Mouse (Mus musculus) olfactory bulb, adult 2 months (tissue): Measurements from ENCODE around the gene Ssh1. TPM values are rescaled to one million over a fixed set of nuclear protein-coding genes. Genes with fewer than 3 reads are reported as not detected.

Experiments used
- H3K27ac ChIP-seq: fragments of 200-500 bp; 2 replicates; pipeline ENCODE4 v1.5.1; 2012; ENCODE audit warnings: low read depth, low read length; ENCODE audit not compliant: insufficient read depth
- H3K4me1 ChIP-seq: fragments of 200-500 bp; 2 replicates; pipeline ENCODE4 v1.6.1; 2012; ENCODE audit warnings: low read length; ENCODE audit not compliant: control insufficient read depth, insufficient read depth
- H3K4me3 ChIP-seq: fragments of 200-500 bp; 2 replicates; pipeline ENCODE4 v1.5.1; 2012; ENCODE audit warnings: mild to moderate bottlenecking, low read depth, low read length, moderate library complexity; ENCODE audit not compliant: insufficient read depth
- CTCF ChIP-seq: fragments of 200-500 bp; IDR thresholded peaks from 2 replicates; pipeline ENCODE4 v1.5.1; 2012; ENCODE audit warnings: low read depth, mild to moderate bottlenecking, low read length, moderate library complexity; ENCODE audit not compliant: insufficient read depth
- POLR2A ChIP-seq: fragments of 200-500 bp; IDR thresholded peaks from 2 replicates; pipeline ENCODE4 v1.6.1; 2012; ENCODE audit warnings: mild to moderate bottlenecking, low read depth, low read length, moderate library complexity; ENCODE audit not compliant: insufficient read depth
- WGBS: fragments of 180-500 bp; shearing (Covaris S2); methylation state at CpG from one replicate; pipeline ENCODE4 v1.1.7; 2018; 5-methylcytosine and 5-hydroxymethylcytosine counted together
- polyA plus RNA-seq: library from polyadenylated mRNA; stranded (reverse); fragments of >200 nt; gene quantifications from 2 replicates; pipeline ENCODE4 v1.2.4, GENCODE M21; 2012; ENCODE audit warnings: low replicate concordance; ENCODE audit not compliant: missing spikeins, insufficient read depth, insufficient read length

Ssh1 gene
- polyA plus RNA-seq, 1 experiment = not detected

- TF ChIP-seq CTCF (no peak), POLR2A (no peak)
- WGBS = 86% methylated on average over 12 of the region's 12 CpGs
- Histone ChIP-seq H3K4me3 (no peak overlapping the region), H3K27ac (no peak overlapping the region), H3K4me1 (peaks cover 13% of the 10 kb centered on the region)
These were observed 34.4 kb upstream of the Ssh1 start for GRCm38 (mm10) chr5:114028111-114028510.

DNA sequence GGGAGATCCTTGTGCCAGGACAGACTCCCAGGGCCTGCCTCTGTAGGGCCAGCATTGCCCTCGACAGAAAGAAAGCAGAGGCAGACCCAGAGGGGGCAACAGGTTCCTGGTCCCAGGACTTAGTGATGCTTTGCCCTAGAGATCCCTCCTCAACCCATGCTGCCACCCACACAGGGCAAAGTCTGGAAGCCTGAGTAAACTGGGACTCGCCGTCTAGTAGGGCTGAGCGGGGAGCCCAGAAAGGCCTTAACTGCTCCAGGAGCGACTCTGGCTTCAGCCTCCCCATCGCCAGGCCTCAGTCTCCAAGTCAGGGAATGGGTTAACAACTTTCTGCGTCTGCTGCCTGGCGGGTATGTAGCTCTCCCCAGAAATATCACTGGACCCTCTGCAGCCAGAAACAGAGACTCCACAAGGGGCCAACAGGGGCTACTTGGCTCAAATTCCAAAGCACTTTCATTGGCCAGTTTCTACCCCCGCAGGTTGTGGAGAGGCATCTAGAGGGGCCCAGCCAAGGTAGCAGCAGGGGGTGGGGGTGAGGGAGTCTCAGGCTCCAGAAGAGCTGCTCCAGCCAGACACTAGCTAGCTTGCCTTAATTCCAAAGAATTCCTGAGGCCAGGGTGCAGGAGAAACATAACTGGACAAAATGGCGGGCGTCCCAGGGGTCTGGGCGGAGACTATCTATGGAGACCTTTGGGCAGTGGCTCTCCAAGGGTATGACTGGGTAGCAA is 33.7 kb upstream of the Ssh1 start:
- 88% methylated on average over 12 of the region's 12 CpGs for WGBS
- Histone ChIP-seq H3K4me3 (no peak overlapping the region), H3K4me1 (peaks cover 13% of the 10 kb centered on the region), H3K27ac (no peak overlapping the region)
- TF ChIP-seq CTCF (no peak), POLR2A (no peak)

DNA sequence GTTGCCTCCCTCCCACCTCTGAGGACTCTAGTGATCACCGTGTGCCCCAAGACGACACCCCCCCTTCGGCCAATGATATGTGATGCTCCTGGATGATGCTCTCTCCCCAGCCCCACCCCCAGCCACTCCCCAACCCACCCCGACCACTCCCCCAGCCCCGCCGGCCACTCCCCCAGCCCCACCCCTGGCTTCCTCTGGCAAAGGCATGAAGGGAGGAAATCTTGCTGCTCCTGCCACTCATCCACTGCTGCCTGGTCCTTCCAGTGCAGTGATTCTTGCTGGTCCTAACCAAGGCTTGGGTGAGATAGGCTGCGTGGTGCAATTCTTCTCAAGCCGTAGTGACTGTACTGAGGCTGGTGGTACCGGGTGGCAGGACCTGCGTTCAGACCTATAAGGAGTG is 31.2 kb upstream of the Ssh1 start:
- Histone ChIP-seq H3K27ac (no peak overlapping the region), H3K4me1 (peaks cover 10% of the 10 kb centered on the region), H3K4me3 (no peak overlapping the region)
- TF ChIP-seq POLR2A = no peak
- TF ChIP-seq CTCF = no peak
- 5% methylated on average over 10 of the region's 10 CpGs for WGBS

DNA sequence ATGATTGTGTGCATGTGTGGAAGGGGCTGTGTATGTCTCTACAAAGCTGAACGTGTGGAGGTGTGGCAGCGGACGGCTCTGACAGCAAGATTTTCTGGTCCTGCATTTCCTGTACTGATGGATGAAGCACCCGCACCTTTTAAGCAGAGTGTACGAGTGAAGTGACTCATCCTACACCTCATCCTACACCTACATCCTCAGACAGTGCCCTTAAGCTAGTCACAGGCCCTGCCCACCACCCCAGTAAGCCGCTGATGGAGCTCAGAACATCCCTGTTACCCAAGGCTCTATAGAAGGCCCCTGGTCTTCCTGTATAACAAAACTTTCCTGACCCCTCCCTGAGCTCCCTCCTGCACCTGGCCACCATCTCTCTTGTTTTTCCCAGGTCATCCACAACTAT is 30.7 kb upstream of the Ssh1 start:
- 38% methylated on average over 6 of the region's 6 CpGs for WGBS
- no peak overlapping the region for H3K27ac ChIP-seq
- no peak overlapping the region for H3K4me3 ChIP-seq
- H3K4me1 ChIP-seq = peaks cover 10% of the 10 kb centered on the region
- TF ChIP-seq POLR2A (no peak), CTCF (no peak)

- Histone ChIP-seq H3K27ac (no peak overlapping the region), H3K4me3 (no peak overlapping the region), H3K4me1 (no peaks in the 10 kb centered on the region)
- WGBS = 74% methylated on average over 7 of the region's 7 CpGs
- TF ChIP-seq CTCF = no peak
- TF ChIP-seq POLR2A = no peak
These were observed 21.4 kb upstream of the Ssh1 start for GRCm38 (mm10) chr5:114015121-114015520.

- Histone ChIP-seq H3K4me3 (no peak overlapping the region), H3K4me1 (0 out of 2 replicates have a peak, but pooled peaks cover 4% of the 10 kb centered on the region), H3K27ac (no peak overlapping the region)
- no peak for TF ChIP-seq POLR2A
- TF ChIP-seq CTCF = no peak
- WGBS = 81% methylated on average over 4 of the region's 4 CpGs
These were observed 15.4 kb upstream of the Ssh1 start for GRCm38 (mm10) chr5:114009049-114009448.

DNA sequence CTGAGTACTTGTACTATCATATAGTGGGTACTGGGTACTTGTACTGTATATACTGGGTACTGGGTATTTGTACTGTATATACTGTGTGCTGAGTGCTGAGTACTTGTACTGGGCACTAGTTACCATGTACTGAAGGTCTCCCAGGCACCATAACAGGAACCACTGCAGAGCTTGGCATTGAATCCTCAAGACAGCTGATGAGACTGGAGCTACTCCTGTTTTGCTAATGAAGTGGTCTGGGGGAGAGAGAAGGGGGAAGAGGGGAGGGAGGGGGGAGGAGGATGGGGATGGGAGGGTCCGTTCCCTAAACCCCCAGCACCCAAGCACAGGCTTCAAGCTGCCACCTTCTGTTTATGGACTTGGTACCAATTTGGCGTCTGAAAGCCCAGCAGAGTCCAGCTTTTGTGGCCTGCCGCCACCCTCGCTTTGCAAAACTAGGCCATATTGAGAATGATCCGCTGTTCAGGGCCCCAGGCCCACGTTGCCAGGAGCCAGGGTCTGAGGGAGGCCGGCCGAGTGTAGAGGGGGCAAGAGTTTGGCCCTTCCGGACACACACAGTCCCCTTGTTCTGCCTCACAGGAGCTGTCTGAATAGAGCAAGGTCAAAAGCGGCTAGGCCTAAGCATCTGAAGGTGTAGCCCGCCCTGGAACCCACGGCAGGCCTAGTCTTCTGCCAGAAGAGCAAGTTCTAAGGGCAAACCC is 14.2 kb upstream of the Ssh1 start:
- Histone ChIP-seq H3K27ac (no peak overlapping the region), H3K4me1 (peaks cover 6% of the 10 kb centered on the region; the same call in 1 of the 2 replicates), H3K4me3 (no peak overlapping the region)
- WGBS = 64% methylated on average over 12 of the region's 12 CpGs
- TF ChIP-seq POLR2A (no peak), CTCF (no peak)

DNA sequence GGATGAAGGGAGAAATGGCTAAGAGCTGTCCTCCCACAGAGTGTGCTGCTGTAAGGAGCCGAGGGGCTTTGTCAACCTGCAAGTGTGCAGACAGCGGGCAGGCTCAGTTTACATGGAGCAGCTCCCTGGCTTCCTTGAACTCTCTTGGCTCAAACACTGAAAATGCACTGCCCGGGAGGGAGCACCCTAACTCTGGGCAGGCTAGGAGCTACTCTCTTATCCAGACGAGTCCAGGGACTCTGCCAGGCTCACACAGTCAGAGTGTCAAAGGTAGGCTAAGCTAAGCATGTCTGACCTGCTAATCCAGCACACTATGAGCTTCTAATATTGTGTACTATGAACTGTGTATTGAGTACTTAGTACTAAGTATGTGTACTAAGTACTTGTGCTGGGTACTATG is 13.3 kb upstream of the Ssh1 start:
- Histone ChIP-seq H3K4me3 (no peak overlapping the region), H3K27ac (no peak overlapping the region), H3K4me1 (peaks cover 6% of the 10 kb centered on the region; the same call in 1 of the 2 replicates)
- TF ChIP-seq CTCF (no peak), POLR2A (no peak)
- WGBS = 58% methylated on average over 4 of the region's 4 CpGs

GRCm38 (mm10) chr5:114005100-114005499 is 11.4 kb upstream of the Ssh1 start:
- no peak for TF ChIP-seq POLR2A
- TF ChIP-seq CTCF = no peak
- Histone ChIP-seq H3K4me1 (peaks cover 6% of the 10 kb centered on the region; the same call in 1 of the 2 replicates), H3K27ac (no peak overlapping the region), H3K4me3 (no peak overlapping the region)
- 89% methylated on average over 5 of the region's 5 CpGs for WGBS

GRCm38 (mm10) chr5:114004573-114004972 is 10.9 kb upstream of the Ssh1 start:
- TF ChIP-seq CTCF (no peak), POLR2A (no peak)
- Histone ChIP-seq H3K4me1 (peaks cover 6% of the 10 kb centered on the region; the same call in 1 of the 2 replicates), H3K4me3 (no peak overlapping the region), H3K27ac (no peak overlapping the region)
- WGBS = 85% methylated on average over 11 of the region's 11 CpGs
